Mouse (Mus musculus) left cerebral cortex, postnatal 4 days (tissue): ENCODE measurements at regions not wholly inside any gene's neighbourhood (a gene's known extent, or its start where the extent isn't known, plus 50 kb on each side); places are given as distances from the start of the nearest gene placed in this dataset.
"Not testable (repeated sequence)": the region's sequence is repeated elsewhere in the genome, so short reads cannot be mapped to it uniquely, and the experiment has no call there.

ENCODE experiments used
- DNase-seq: peaks from one replicate; pipeline ENCODE4 v3.0.0-alpha.2; 2022
- intact Hi-C: fragments of 180-260 bp; cut with DNase I; formaldehyde crosslinking; loops from one replicate; pipeline ENCODE4 v1.15.1; 2025

- DNase-seq: peak; percentile 11
- intact Hi-C loops: not testable (repeated sequence)
These were observed 739.1 kb upstream of the Ywhaq start for GRCm38 (mm10) chr12:22156467-22157037.

GRCm38 (mm10) chr12:22155341-22155740 lies 737.9 kb upstream of the Ywhaq start:
- intact Hi-C loops, DNase-seq: not testable (repeated sequence)
